Mouse (Mus musculus) limb, embryonic 14.5 days (tissue): ENCODE measurements at regions not wholly inside any gene's neighbourhood (a gene's known extent, or its start where the extent isn't known, plus 50 kb on each side); places are given as distances from the start of the nearest gene placed in this dataset.
A peak's percentile ranks its signal among the peaks of the same experiment; 100 is the strongest.

Experiments used
- ATAC-seq: fragments of 200-750 bp; cut with Nextera tagmentation; 2 replicates; pipeline ENCODE4 v1.8.0; 2017; ENCODE audit warnings: low read depth, moderate number of reproducible peaks, moderate TSS enrichment; ENCODE audit not compliant: low FRiP score
- DNase-seq: peaks from one replicate; pipeline ENCODE4 v3.0.0-alpha.2; 2015; ENCODE audit warnings: low spot score
- H3K27ac ChIP-seq: fragments of 300-500 bp; sonication (generic); replicated peaks from 2 replicates; pipeline ENCODE4 v1.5.1; 2014; ENCODE audit warnings: low read depth, mild to moderate bottlenecking, low read length, moderate library complexity, mixed read lengths
- H3K27me3 ChIP-seq: fragments of 300-500 bp; sonication (generic); 2 replicates; pipeline ENCODE4 v1.6.1; 2014; ENCODE audit warnings: low read length, mixed read lengths; ENCODE audit not compliant: control insufficient read depth, insufficient read depth
- H3K36me3 ChIP-seq: fragments of 300-500 bp; sonication (generic); 2 replicates; pipeline ENCODE4 v1.6.1; 2014; ENCODE audit warnings: mild to moderate bottlenecking, low read length, moderate library complexity, mixed read lengths; ENCODE audit not compliant: control insufficient read depth, insufficient read depth
- H3K4me1 ChIP-seq: fragments of 300-500 bp; sonication (generic); 2 replicates; pipeline ENCODE4 v1.6.1; 2014; ENCODE audit warnings: antibody characterized with exemption, low read length, mixed read lengths; ENCODE audit not compliant: control insufficient read depth, insufficient read depth
- H3K4me2 ChIP-seq: fragments of 300-500 bp; sonication (generic); replicated peaks from 2 replicates; pipeline ENCODE4 v1.6.1; 2014; ENCODE audit warnings: low read depth, mild to moderate bottlenecking, low read length, moderate library complexity; ENCODE audit not compliant: severe bottlenecking
- H3K4me3 ChIP-seq: fragments of 300-500 bp; sonication (generic); replicated peaks from 2 replicates; pipeline ENCODE4 v1.5.1; 2014; ENCODE audit warnings: low read length
- H3K9ac ChIP-seq: fragments of 300-500 bp; sonication (generic); 2 replicates; pipeline ENCODE4 v1.6.1; 2014; ENCODE audit warnings: mild to moderate bottlenecking, low read depth, low read length, moderate library complexity; ENCODE audit not compliant: severe bottlenecking
- H3K9me3 ChIP-seq: fragments of 300-500 bp; sonication (generic); 2 replicates; pipeline ENCODE4 v1.6.1; 2016; ENCODE audit warnings: low read length; ENCODE audit not compliant: control insufficient read depth
- POLR2A ChIP-seq: fragments of 200-500 bp; IDR thresholded peaks from 2 replicates; pipeline ENCODE4 v1.8.0; 2012; ENCODE audit warnings: inconsistent platforms, mild to moderate bottlenecking, moderate library complexity, borderline replicate concordance; ENCODE audit not compliant: insufficient read depth, insufficient read length; ENCODE audit errors: extremely low read depth
- WGBS: fragments of 180-500 bp; shearing (Covaris S2); extraction: QIAGEN DNeasy Blood & Tissue Kit; methylation state at CpG from one replicate; pipeline ENCODE4 v1.1.7; 2014; 5-methylcytosine and 5-hydroxymethylcytosine counted together

DNA sequence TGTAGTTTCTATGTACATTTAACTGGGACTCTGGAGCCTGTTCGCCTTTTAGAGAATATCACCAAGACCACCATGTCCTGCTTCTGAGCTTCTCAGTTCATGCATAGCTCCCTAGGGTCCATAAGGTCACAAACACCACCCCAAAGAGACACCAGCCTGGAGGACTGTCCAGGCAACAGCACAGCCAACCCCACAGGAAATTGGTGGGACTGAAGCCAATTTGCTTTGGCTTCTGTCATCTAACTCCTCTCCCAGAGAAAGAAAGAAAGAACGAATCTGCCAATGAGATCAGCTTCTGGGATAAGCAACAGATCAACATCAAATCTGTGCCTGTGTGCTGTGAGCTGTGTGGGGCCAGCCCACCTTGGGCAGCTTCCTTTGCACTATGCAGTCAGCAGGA lies 408.6 kb upstream of the Mki67 start:
- 74% methylated on average over 2 of the region's 2 CpGs for WGBS
- TF ChIP-seq POLR2A = no peak
- no peak overlapping the region for H3K27ac ChIP-seq
- H3K9ac ChIP-seq = no peak overlapping the region
- no peaks in the 10 kb centered on the region for H3K27me3 ChIP-seq
- peaks cover 11% of the 10 kb centered on the region for H3K4me1 ChIP-seq
- ATAC-seq (no peak), DNase-seq (no peak)
- no peaks in the 10 kb centered on the region for H3K9me3 ChIP-seq
- H3K4me2 ChIP-seq = no peak overlapping the region
- no peaks in the 10 kb centered on the region for H3K36me3 ChIP-seq
- H3K4me3 ChIP-seq = no peak overlapping the region

DNA sequence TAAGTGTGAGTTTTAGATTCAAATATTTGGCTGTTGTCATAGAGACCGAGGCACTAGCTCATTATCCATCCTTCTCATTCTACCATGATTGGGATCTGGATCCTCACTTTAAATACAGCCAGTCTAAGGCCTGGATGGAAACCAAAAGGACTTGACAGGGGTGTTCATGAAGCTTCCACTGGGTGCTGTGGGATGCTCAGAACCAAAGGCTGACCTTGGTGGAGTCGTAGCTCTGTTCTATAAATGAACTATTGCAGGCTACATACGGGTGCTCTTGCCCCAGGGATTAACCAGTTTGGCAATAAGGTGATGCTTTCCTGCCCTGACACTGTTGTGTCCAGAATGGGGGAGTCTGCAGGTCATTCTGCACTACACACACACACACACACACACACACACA lies 410.2 kb upstream of the Mki67 start:
- Histone ChIP-seq H3K9ac (no peak overlapping the region), H3K36me3 (no peaks in the 10 kb centered on the region), H3K27ac (no peak overlapping the region), H3K4me2 (no peak overlapping the region), H3K4me1 (peaks cover 25% of the 10 kb centered on the region), H3K4me3 (no peak overlapping the region), H3K27me3 (no peaks in the 10 kb centered on the region), H3K9me3 (no peaks in the 10 kb centered on the region)
- WGBS = 88% methylated on average over 3 of the region's 3 CpGs
- no peak for TF ChIP-seq POLR2A
- no peak for ATAC-seq
- no peak for DNase-seq

- 73% methylated on average over 2 of the region's 2 CpGs for WGBS
- Histone ChIP-seq H3K4me1 (peaks cover 25% of the 10 kb centered on the region), H3K27ac (no peak overlapping the region), H3K9me3 (no peaks in the 10 kb centered on the region), H3K27me3 (no peaks in the 10 kb centered on the region), H3K9ac (no peak overlapping the region), H3K4me2 (no peak overlapping the region), H3K36me3 (no peaks in the 10 kb centered on the region), H3K4me3 (no peak overlapping the region)
- DNase-seq (no peak), ATAC-seq (no peak)
- TF ChIP-seq POLR2A = no peak
Measured at GRCm38 (mm10) chr7:136127576-136127975, 411.4 kb upstream of the Mki67 start.

DNA sequence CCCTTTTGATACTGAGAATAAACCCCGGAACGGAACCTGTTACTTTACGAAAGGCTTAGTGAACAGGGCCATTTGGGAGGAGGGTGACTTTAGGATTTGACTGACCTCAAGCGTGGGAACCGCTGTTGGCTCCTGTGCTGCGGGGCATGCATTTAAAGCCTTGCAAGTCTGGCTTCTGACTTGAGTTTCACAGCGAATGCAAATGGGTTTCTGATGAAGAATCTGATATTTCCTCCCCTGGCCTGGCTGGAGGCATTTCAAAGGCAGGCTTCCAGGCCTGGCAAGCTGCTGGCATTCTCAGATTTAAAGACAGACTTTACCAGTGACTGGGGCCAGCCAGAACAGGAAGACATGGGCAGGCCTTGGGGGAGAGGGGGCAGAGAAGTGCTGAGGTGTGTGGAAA lies 413.6 kb upstream of the Mki67 start:
- Histone ChIP-seq H3K4me2 (no peak overlapping the region), H3K27me3 (no peaks in the 10 kb centered on the region), H3K4me1 (peaks cover 27% of the 10 kb centered on the region), H3K9me3 (no peaks in the 10 kb centered on the region), H3K36me3 (no peaks in the 10 kb centered on the region), H3K9ac (no peak overlapping the region), H3K27ac (no peak overlapping the region), H3K4me3 (no peak overlapping the region)
- peak; percentile 13 for DNase-seq
- peak; percentile 30; the same call in 1 of the 2 replicates for ATAC-seq
- 34% methylated on average over 7 of the region's 7 CpGs for WGBS
- no peak for TF ChIP-seq POLR2A

GRCm38 (mm10) chr7:136130666-136131239 lies 414.6 kb upstream of the Mki67 start:
- no peak for ATAC-seq
- Histone ChIP-seq H3K9me3 (no peaks in the 10 kb centered on the region), H3K4me3 (no peak overlapping the region), H3K4me2 (no peak overlapping the region), H3K27me3 (no peaks in the 10 kb centered on the region), H3K27ac (no peak overlapping the region; the same call in 1 of the 2 replicates), H3K9ac (no peak overlapping the region), H3K36me3 (no peaks in the 10 kb centered on the region), H3K4me1 (peaks cover 27% of the 10 kb centered on the region)
- DNase-seq = peak; percentile 28
- TF ChIP-seq POLR2A = no peak
- 23% methylated on average over 10 of the region's 10 CpGs for WGBS

DNA sequence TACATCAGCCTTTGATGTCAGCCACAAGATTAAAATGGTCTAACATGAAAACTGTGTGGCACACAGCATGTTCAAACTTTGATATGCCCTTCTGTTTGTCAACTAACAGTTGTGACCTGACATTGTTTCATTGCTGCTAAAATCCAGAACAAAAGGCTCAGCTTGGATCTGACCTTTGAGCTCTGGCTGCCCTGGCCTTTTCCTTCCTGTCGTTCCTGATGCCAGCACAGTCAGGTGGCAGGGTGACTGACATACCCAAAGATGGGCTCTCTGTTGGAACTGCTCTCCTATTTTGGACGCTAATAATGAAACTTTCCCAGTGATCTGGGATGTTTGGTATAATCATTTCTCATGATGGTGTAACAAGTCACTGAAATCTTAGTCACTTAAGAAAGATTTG lies 416.8 kb upstream of the Mki67 start:
- no peak for TF ChIP-seq POLR2A
- Histone ChIP-seq H3K4me1 (peaks cover 27% of the 10 kb centered on the region), H3K9me3 (no peaks in the 10 kb centered on the region), H3K9ac (no peak overlapping the region), H3K4me3 (no peak overlapping the region), H3K27ac (no peak overlapping the region), H3K36me3 (no peaks in the 10 kb centered on the region), H3K4me2 (no peak overlapping the region), H3K27me3 (no peaks in the 10 kb centered on the region)
- WGBS = 81% methylated on average over 2 of the region's 2 CpGs
- DNase-seq = no peak
- no peak for ATAC-seq
